Mouse (Mus musculus) neural tube, embryonic 12.5 days (tissue): ENCODE measurements around the gene Tmem199. TPM values are rescaled to one million over a fixed set of nuclear protein-coding genes. Genes with fewer than 3 reads are reported as not detected.

ENCODE experiments used
- ATAC-seq: fragments of 200-750 bp; cut with Nextera tagmentation; 2 replicates; pipeline ENCODE4 v1.8.0; 2017; ENCODE audit warnings: low read depth, mild to moderate bottlenecking, moderate TSS enrichment, moderate library complexity; ENCODE audit not compliant: low FRiP score
- H3K27ac ChIP-seq: fragments of 300-500 bp; sonication (generic); 2 replicates; pipeline ENCODE4 v1.5.1; 2016
- H3K27me3 ChIP-seq: fragments of 300-500 bp; sonication (generic); replicated peaks from 2 replicates; pipeline ENCODE4 v1.6.1; 2016; ENCODE audit warnings: mild to moderate bottlenecking
- H3K36me3 ChIP-seq: fragments of 300-500 bp; sonication (generic); 2 replicates; pipeline ENCODE4 v1.6.1; 2016; ENCODE audit warnings: mild to moderate bottlenecking
- H3K4me1 ChIP-seq: fragments of 300-500 bp; sonication (generic); 2 replicates; pipeline ENCODE4 v1.6.1; 2016
- H3K4me2 ChIP-seq: fragments of 300-500 bp; sonication (generic); replicated peaks from 2 replicates; pipeline ENCODE4 v1.6.1; 2016; ENCODE audit warnings: mild to moderate bottlenecking
- H3K4me3 ChIP-seq: fragments of 300-500 bp; sonication (generic); 2 replicates; pipeline ENCODE4 v1.5.1; 2016
- H3K9ac ChIP-seq: fragments of 300-500 bp; sonication (generic); 2 replicates; pipeline ENCODE4 v1.6.1; 2016; ENCODE audit warnings: mild to moderate bottlenecking
- H3K9me3 ChIP-seq: fragments of 300-500 bp; sonication (generic); 2 replicates; pipeline ENCODE4 v1.6.1; 2016; ENCODE audit warnings: mild to moderate bottlenecking
- WGBS: fragments of 180-500 bp; shearing (Covaris S2); methylation state at CpG from one replicate; pipeline ENCODE4 v1.1.7; 2016; 5-methylcytosine and 5-hydroxymethylcytosine counted together
- polyA plus RNA-seq: library from polyadenylated mRNA; unstranded; fragments of >200 nt; fragmentation: Nextera tagmentation; extraction: Ambion mirVana; gene quantifications from 2 replicates; pipeline ENCODE4 v1.2.1, GENCODE M21; 2016

Gene Tmem199
- polyA plus RNA-seq = 88.4 and 93.1 TPM in 2 replicates

DNA sequence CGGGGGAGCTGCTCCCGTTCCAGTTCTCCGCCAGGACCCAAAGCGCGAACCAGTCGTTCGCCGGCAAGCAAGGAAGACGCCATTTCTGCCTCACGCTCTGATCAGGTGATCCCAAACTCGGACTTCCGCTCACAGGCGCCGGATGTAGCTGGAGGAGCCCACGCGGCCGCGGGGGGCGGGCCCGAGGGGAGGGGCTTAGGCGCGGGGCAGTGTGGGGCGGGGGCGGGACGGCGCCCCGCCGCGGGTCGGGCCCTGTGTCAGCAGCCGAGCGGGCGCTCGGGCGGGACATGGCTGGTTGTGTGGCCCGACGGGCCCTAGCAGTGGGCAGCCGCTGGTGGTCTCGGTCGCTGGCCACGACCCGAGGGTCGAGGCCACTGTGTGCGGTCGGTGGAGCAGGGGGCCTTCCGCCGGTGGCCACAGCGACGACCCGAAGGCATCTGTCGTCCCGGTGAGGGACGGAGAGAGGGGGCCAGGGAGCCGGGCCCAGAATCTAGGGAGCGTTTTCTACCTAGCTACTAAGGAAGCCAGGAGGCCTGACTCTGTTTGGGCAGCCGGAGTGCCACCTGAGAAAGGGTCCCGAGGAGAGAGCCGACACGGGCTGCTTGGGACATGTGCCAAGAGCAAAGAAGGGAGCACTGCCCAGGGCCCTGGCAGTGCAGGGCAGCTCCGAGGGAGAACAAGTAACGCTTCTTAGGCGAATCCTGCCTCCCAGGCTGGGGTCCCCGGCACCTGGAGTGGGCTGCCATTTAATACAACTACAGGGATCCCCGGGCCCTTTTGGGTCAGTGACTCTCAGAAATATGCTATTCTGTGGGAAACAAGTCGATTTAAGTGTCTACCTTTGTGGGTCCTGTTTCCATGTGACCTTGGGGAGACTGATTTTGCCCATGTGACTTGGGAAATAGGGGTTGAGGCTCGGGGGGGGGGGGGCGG, at the start of gene Tmem199, which contains the start of gene Poldip2:
Gene Tmem199 (minus strand): TSS at position 148 of the 933 bp plus-strand sequence.
Gene Poldip2 (plus strand): TSS at position 169 of the 933 bp plus-strand sequence.
- Histone ChIP-seq H3K4me1 (peaks cover 21% of the 10 kb centered on the region), H3K9ac (peak within 1 kb of the TSS; percentile 92), H3K27me3 (no peaks in the 10 kb centered on the region), H3K4me2 (peak within 1 kb of the TSS; percentile 90), H3K27ac (peak within 1 kb of the TSS; percentile 59; the same call in 1 of the 2 replicates), H3K36me3 (peaks cover 42% of the 10 kb centered on the region), H3K4me3 (peak within 1 kb of the TSS; percentile 89), H3K9me3 (no peaks in the 10 kb centered on the region)
- 2% methylated on average over 65 of the region's 67 CpGs for WGBS
- ATAC-seq = peak; percentile 95

DNA sequence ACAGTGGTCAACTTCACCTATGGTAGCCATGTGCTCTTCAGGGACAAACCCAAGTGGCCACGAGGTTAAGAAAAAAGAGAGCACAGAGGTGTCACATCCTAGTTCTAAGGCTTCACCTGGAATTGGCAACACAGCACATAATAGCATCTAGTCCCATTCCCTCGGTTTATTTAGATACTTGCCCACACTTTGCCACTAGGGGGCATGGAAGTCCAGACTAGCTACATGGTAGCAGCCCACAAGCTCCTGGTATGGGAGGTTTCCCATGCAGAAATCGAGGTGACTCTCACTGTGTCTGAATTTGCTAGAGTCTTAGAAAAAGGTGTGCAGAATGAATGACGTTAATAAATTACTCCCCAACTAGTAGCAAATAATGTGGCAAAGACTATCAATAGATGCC, 48.5 kb upstream of the Tmem199 start:
- ATAC-seq = no peak
- H3K4me3 ChIP-seq = no peak overlapping the region

DNA sequence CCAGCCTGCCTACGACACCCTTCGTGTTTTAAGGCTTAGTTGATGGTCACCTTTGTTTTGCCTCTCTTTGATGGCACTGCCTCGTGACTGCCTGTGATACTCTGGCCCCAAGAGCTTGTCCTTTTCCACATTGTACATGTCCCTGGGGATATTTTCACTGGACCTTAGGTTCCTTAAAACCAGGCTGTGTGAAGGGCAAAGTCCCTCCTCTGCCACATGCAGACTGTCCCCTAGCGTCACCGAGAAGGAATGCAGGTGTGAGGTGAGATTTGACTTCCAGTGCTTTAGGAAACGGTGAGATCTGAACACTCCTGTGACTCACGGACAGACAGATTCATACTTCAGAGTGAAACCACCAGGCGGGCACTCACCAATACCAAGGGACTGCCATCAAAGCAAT, 45.3 kb upstream of the Tmem199 start:
- no peak overlapping the region for H3K9ac ChIP-seq
- peaks cover 4% of the 10 kb centered on the region; the same call in 1 of the 2 replicates for H3K9me3 ChIP-seq
- H3K36me3 ChIP-seq = no peaks in the 10 kb centered on the region
- H3K4me1 ChIP-seq = no peaks in the 10 kb centered on the region
- WGBS = 56% methylated on average over 8 of the region's 8 CpGs
- no peak overlapping the region for H3K27ac ChIP-seq
- no peak for ATAC-seq
- H3K4me2 ChIP-seq = no peak overlapping the region
- no peak overlapping the region for H3K4me3 ChIP-seq
- no peaks in the 10 kb centered on the region for H3K27me3 ChIP-seq

More for the DNA sequence above, 48.5 kb upstream of the Tmem199 start:
- Histone ChIP-seq H3K27ac (no peak overlapping the region), H3K9ac (no peak overlapping the region), H3K4me2 (no peak overlapping the region), H3K4me1 (no peaks in the 10 kb centered on the region), H3K9me3 (no peaks in the 10 kb centered on the region), H3K27me3 (no peaks in the 10 kb centered on the region), H3K36me3 (no peaks in the 10 kb centered on the region; the same call in 1 of the 2 replicates)
- 21% methylated on average over 4 of the region's 4 CpGs for WGBS

DNA sequence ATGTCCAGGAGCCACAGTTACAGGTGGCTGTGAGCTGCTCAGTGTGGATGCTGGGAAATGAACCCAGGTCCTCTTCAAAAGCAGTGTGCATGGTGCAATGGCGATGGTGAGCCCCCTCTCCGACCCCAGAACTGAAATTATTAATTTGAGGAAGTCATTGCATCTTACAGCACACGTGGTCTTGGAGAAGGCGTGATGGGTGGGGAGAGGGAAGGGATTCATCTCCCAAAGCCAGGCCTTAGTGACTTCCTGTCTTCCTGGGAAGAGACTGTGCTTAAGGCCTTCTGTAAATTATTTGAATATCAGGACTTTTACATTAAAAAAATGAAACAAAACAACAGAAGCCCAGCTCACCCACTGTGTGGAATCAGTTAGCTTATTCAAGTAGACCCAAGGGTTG, 44.1 kb upstream of the Tmem199 start:
- 86% methylated on average over 4 of the region's 4 CpGs for WGBS
- no peak for ATAC-seq
- H3K9ac ChIP-seq = no peak overlapping the region
- no peak overlapping the region for H3K4me2 ChIP-seq
- H3K9me3 ChIP-seq = peaks cover 4% of the 10 kb centered on the region; the same call in 1 of the 2 replicates
- H3K4me1 ChIP-seq = no peaks in the 10 kb centered on the region
- no peaks in the 10 kb centered on the region for H3K27me3 ChIP-seq
- no peak overlapping the region for H3K27ac ChIP-seq
- no peak overlapping the region for H3K4me3 ChIP-seq
- no peaks in the 10 kb centered on the region for H3K36me3 ChIP-seq

- Histone ChIP-seq H3K9ac (no peak overlapping the region), H3K27me3 (no peaks in the 10 kb centered on the region), H3K4me1 (no peaks in the 10 kb centered on the region), H3K36me3 (no peaks in the 10 kb centered on the region), H3K27ac (no peak overlapping the region), H3K4me2 (no peak overlapping the region), H3K9me3 (peaks cover 4% of the 10 kb centered on the region; the same call in 1 of the 2 replicates), H3K4me3 (no peak overlapping the region)
- ATAC-seq = no peak
- 82% methylated on average over 3 of the region's 3 CpGs for WGBS
These were observed 43.7 kb upstream of the Tmem199 start for GRCm38 (mm10) chr11:78555623-78556022.

DNA sequence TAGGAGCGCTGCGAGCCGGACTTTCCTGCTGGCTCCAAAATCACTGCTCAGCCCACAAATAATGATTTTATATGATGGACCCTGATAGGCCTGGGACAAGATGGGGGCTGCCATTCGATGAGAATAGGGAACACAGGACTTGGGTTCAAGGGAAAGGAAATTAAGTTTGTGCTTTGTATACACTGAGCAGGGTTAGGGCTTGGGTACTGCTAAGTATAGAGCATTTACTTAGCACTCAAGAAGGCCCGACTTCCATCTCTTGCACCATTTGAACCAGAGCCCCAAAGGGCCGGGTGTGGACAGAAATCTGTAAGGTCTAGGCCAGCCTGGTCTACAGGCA, 39.1 kb upstream of the Tmem199 start:
- WGBS = 32% methylated on average over 6 of the region's 6 CpGs
- peaks cover 4% of the 10 kb centered on the region; the same call in 1 of the 2 replicates for H3K9me3 ChIP-seq
- H3K4me1 ChIP-seq = peaks cover 20% of the 10 kb centered on the region
- H3K27ac ChIP-seq = peak overlapping the region; percentile 43; the same call in 1 of the 2 replicates
- H3K4me3 ChIP-seq = peak overlapping the region; percentile 57
- H3K9ac ChIP-seq = peak overlapping the region; percentile 67
- H3K36me3 ChIP-seq = no peaks in the 10 kb centered on the region
- no peaks in the 10 kb centered on the region for H3K27me3 ChIP-seq
- ATAC-seq = peak; percentile 55
- peak overlapping the region; percentile 79 for H3K4me2 ChIP-seq

DNA sequence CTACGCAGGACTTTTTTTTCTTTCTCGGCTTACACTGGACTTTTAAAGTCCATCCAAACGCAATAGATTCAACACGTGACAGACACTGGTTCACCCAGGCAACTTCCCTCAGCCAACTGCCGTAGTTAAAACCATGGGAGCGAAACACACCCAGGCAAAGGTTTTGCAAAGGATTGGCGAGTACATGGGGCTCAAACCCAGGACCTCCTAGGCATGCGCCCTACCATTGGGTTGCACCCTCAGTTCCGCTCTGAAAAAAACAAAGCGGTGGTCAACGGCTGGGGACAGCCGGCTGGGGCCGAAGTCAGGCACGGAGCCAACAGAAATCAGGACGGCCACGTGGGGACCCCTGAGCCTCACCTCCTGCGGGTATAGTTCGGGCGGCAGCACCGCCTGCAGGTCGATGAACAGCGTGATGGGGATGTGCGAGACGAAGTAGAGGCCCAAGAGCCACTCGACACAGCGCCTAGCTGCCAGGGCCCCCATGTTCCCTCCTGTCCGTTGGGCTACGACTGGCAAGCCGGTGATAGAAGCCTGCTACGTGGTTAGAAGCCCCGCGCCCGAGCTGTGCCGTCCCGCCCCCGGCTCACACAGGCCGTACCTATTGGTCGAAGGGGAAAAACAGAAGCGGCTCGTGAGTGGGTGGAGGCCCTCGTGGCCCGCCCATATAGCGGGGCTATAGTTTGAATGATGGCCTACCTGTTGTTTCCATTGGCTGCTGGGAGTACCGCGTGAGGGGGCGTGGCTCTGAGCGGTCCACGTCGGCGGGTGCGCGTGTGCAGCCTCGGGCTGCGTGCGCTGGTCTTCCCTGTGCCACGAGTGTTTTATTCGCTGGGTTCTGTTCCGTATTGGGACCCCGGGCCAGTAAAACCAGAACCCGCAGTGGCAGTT, 38.4 kb upstream of the Tmem199 start, which contains the start of gene Tmem97:
Gene Tmem97 (minus strand): TSS at position 610 of the 891 bp plus-strand sequence.
- Histone ChIP-seq H3K4me1 (peaks cover 20% of the 10 kb centered on the region), H3K9ac (peak within 1 kb of the TSS; percentile 67), H3K4me2 (peak within 1 kb of the TSS; percentile 79), H3K27ac (peak within 1 kb of the TSS; percentile 43; the same call in 1 of the 2 replicates), H3K4me3 (peak within 1 kb of the TSS; percentile 57), H3K9me3 (peaks cover 4% of the 10 kb centered on the region; the same call in 1 of the 2 replicates), H3K27me3 (no peaks in the 10 kb centered on the region), H3K36me3 (peaks cover 2% of the 10 kb centered on the region; the same call in 1 of the 2 replicates)
- peak; percentile 99 for ATAC-seq
- under 1% methylated on average over 60 of the region's 60 CpGs for WGBS

DNA sequence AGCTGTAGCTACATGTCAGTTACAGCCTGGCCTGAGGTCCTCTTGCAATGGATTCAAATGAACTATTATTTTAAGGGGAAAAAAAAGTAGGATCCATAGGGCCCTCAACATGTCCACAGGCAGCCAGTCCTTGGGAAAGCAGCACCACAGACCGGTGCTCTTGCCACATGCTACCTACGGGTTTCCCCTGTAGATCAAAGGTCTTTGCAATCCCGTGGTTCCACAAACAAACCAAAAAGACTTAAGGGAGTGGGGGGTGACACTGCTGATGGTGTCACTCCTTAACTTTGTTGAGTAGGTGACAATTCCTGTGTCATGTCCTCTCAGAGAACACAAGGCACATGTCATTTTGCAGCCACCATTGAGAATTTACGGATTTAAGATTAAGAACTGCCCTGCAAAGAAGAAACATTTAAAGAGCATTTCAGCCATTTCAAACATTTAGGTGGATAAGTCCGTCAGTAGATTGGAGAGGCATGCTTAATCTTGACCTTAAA, 37.6 kb upstream of the Tmem199 start:
- Histone ChIP-seq H3K36me3 (peaks cover 6% of the 10 kb centered on the region; the same call in 1 of the 2 replicates), H3K4me1 (peaks cover 20% of the 10 kb centered on the region), H3K27me3 (no peaks in the 10 kb centered on the region), H3K9ac (peak overlapping the region; percentile 67), H3K4me3 (peak overlapping the region; percentile 57), H3K9me3 (peaks cover 4% of the 10 kb centered on the region; the same call in 1 of the 2 replicates), H3K27ac (no peak overlapping the region), H3K4me2 (peak overlapping the region; percentile 79)
- ATAC-seq = no peak
- 17% methylated on average over 5 of the region's 5 CpGs for WGBS

- peaks cover 12% of the 10 kb centered on the region for H3K36me3 ChIP-seq
- H3K27me3 ChIP-seq = no peaks in the 10 kb centered on the region
- no peak overlapping the region for H3K27ac ChIP-seq
- H3K4me2 ChIP-seq = no peak overlapping the region
- H3K4me1 ChIP-seq = peaks cover 20% of the 10 kb centered on the region
- H3K4me3 ChIP-seq = no peak overlapping the region
- H3K9me3 ChIP-seq = no peaks in the 10 kb centered on the region
- WGBS = 87% methylated on average over 2 of the region's 2 CpGs
- ATAC-seq = no peak
- no peak overlapping the region for H3K9ac ChIP-seq
These were observed 35.9 kb upstream of the Tmem199 start for GRCm38 (mm10) chr11:78547718-78548460.

DNA sequence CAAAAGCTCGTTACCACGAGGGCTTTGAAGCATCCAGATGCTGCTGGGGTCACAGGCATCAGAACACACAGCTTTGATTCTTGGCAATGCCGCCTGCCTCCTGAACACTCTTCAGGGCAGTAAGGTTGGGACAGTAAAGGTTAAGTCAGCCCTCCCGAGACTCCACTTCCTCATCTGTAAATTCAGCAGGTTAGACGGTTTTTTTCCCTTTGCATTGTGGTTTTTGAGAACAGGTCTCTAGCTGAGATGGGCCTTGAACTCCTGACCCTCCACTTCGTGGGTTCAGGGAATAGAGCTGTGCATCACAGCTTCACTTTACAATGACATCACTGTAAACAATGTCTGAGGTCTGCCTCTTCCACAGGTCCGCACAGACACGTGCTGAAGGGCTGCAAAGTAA, 33.2 kb upstream of the Tmem199 start:
- no peaks in the 10 kb centered on the region for H3K9me3 ChIP-seq
- no peak overlapping the region for H3K9ac ChIP-seq
- H3K4me3 ChIP-seq = no peak overlapping the region
- ATAC-seq = no peak
- no peak overlapping the region for H3K4me2 ChIP-seq
- WGBS = 80% methylated on average over 8 of the region's 8 CpGs
- peaks cover 20% of the 10 kb centered on the region for H3K4me1 ChIP-seq
- H3K36me3 ChIP-seq = peaks cover 33% of the 10 kb centered on the region
- no peaks in the 10 kb centered on the region for H3K27me3 ChIP-seq
- no peak overlapping the region for H3K27ac ChIP-seq

DNA sequence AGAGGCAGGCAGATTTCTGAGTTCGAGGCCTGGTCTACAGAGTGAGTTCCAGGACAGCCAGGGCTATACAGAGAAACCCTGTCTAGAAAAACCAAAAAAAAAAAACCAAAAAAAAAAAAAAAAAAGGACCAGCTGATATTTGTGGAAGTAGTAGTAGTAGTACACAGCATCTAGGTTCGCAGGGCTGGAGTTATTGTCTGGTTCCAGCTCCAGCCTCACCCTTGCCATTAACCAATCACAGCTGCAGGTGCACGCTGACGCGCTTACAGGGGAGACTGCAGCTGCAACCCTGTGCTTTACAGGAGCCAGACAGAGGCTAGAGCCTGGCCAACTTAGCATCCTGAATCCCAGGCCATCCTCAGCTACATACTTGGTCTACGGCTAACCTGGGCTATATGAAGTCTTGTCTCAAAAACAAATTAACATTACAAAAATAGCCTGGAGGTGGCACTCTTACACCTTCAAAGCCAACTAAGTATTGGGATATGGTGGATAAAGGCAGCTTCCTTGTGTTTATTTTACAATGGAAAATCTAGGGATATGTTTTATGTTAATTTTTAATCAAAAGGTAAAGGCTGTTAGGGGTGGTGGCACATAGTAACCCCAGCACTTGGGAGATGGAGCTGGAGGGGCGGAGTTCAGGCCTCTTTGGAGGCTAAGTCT, 32.6 kb upstream of the Tmem199 start:
- H3K36me3 ChIP-seq = peaks cover 38% of the 10 kb centered on the region
- H3K4me3 ChIP-seq = no peak overlapping the region
- ATAC-seq = no peak
- WGBS = 94% methylated on average over 7 of the region's 7 CpGs
- H3K4me2 ChIP-seq = no peak overlapping the region
- peaks cover 18% of the 10 kb centered on the region for H3K4me1 ChIP-seq
- H3K9me3 ChIP-seq = no peaks in the 10 kb centered on the region
- H3K27ac ChIP-seq = no peak overlapping the region
- H3K9ac ChIP-seq = no peak overlapping the region
- H3K27me3 ChIP-seq = no peaks in the 10 kb centered on the region
